In the genomic region with DNA sequence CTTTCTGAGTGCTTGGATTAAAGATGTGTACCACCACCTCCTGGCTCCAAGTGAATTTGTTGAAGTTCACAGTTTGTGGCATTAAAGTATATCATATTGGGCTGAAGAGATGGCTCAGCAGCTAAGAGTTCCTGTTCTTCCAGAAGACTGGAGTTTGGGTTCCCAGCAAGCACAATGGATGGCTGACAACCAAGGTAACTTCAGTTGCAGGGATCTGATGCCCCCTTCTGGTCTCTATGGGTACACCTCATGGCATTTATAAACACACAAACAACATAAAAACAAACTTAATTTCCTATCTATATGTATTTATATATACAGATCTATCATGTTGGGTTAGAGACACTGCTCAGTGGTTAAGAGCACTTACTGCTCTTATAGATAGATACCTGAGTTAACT, we compare ENCODE assay signal across 1 mouse cellular context.
TF ChIP-seq lines count a peak whose summit lies in the region.

No protein-coding gene starts in this region.

TF ChIP-seq in MEL, 35 proteins besides CTCF, POLR2A, EP300 and RAD21 (continued from another document):
- TF ChIP-seq GATA1 (IDR thresholded peaks at IDR 0.05; ENCODE audit: low read depth, low read length) (no peak), MYB (IDR thresholded peaks at IDR 0.05; ENCODE audit: low read depth, low read length) (no peak), JUND (IDR thresholded peaks at IDR 0.05; ENCODE audit: low read depth, low read length) (no peak), USF1 (IDR thresholded peaks at IDR 0.05; ENCODE audit: low read depth, low read length) (no peak), NELFE (IDR thresholded peaks at IDR 0.05; ENCODE audit: low read depth, low read length) (no peak), HCFC1 (IDR thresholded peaks at IDR 0.05; ENCODE audit: low read depth, low read length) (peak; percentile 24; the same call in 1 of the 2 replicates), MAX (IDR thresholded peaks at IDR 0.05; ENCODE audit: low read length) (no peak), UBTF (IDR thresholded peaks at IDR 0.05; ENCODE audit: borderline replicate concordance, insufficient read depth, low read depth, low read length) (no peak), RCOR1 (IDR thresholded peaks at IDR 0.05; ENCODE audit: low read depth, low read length) (no peak), TCF12 (IDR thresholded peaks at IDR 0.05; ENCODE audit: low read depth, low read length) (no peak), E2F4 (IDR thresholded peaks at IDR 0.05; ENCODE audit: borderline replicate concordance, low read depth, low read length) (no peak), ZKSCAN1 (IDR thresholded peaks at IDR 0.05; ENCODE audit: low read depth, low read length) (no peak)
